Mouse (Mus musculus) testis, adult 2 months (tissue): Measurements from ENCODE around the gene Tnfsfm13.

ENCODE experiments used
- CTCF ChIP-seq: fragments of 200-500 bp; IDR thresholded peaks from 2 replicates; pipeline ENCODE4 v1.5.1; 2012; ENCODE audit warnings: low read depth, mild to moderate bottlenecking, inconsistent platforms, low read length, moderate library complexity; ENCODE audit not compliant: control insufficient read depth, insufficient read depth, insufficient replicate concordance
- POLR2A ChIP-seq: fragments of 200-500 bp; IDR thresholded peaks from 2 replicates; pipeline ENCODE4 v1.6.1; 2012; ENCODE audit warnings: low read depth, mild to moderate bottlenecking, inconsistent platforms, low read length, moderate library complexity; ENCODE audit not compliant: control insufficient read depth

DNA sequence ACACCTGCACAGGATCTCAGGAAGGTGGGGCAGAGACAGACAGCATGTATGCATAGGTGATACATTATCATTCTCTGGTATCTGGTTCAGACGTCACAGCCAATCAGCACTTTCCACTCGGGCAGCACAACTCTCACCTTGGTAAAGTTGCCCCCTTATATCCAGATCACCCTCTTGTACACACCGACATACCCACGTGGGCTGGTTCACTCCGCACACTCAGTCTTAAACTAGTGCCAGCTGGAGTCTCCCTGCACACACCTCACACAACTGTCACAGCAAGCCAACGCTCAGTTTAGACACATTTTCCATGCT lies 895 bp downstream of the Tnfsfm13 start:
- TF ChIP-seq CTCF (no peak), POLR2A (no peak)
